Mouse (Mus musculus): ENCODE results near the gene Il1rl2. TPM values are rescaled to one million over a fixed set of nuclear protein-coding genes. Genes with fewer than 3 reads are reported as not detected.

Gene Il1rl2
- polyA plus RNA-seq (2017; shearing (Covaris generic)), result 10 to 100 TPM in 1 of 2 experiments, 1 to 10 TPM in 1; 1.0 to 14.6 TPM

GRCm38 (mm10) chr1:40324457-40324856 lies at the start of gene Il1rl2:
Il1rl2 (plus strand) TSS chr1:40324610.

Other genes with a start within 250 kb of the Il1rl2 start
- gene Il1r1, start 99.5 kb upstream of the Il1rl2 start, polyA plus RNA-seq (2017; shearing (Covaris generic)), result under 1 TPM in 1 of 2 experiments, not detected in 1; 0.19 TPM
- gene Il1rl1, start 105.0 kb downstream of the Il1rl2 start, polyA plus RNA-seq (2017; shearing (Covaris generic)), result 10 to 100 TPM; 28.3 to 43.1 TPM
- 10 to 100 TPM; 51.6 to 86.7 TPM for gene Il18r1, start 140.9 kb downstream of the Il1rl2 start, polyA plus RNA-seq (2017; shearing (Covaris generic))
- 10 to 100 TPM; 12.4 to 19.1 TPM for gene Il18rap, start 190.8 kb downstream of the Il1rl2 start, polyA plus RNA-seq (2017; shearing (Covaris generic))

Measured in inflammation-experienced regulatory T-cells (primary cell).